Mouse (Mus musculus): ENCODE results near the gene Akirin2.

- TF ChIP-seq POLR2A (IDR thresholded peaks at IDR 0.05; ENCODE audit: low read depth, low read length) (no peak), CTCF (IDR thresholded peaks at IDR 0.05; ENCODE audit: extremely low read depth, insufficient read depth, insufficient read length, insufficient replicate concordance) (no peak)
Measured at GRCm38 (mm10) chr4:34581990-34582389, 31.3 kb downstream of the Akirin2 start.

All from spleen, adult 2 months (tissue).